Mouse (Mus musculus) erythroblast, embryonic 14.5 days (primary cell): ENCODE measurements around the gene Adrb1. TPM values are rescaled to one million over a fixed set of nuclear protein-coding genes. Genes with fewer than 3 reads are reported as not detected.
"Not testable (repeated sequence)": the region's sequence is repeated elsewhere in the genome, so short reads cannot be mapped to it uniquely, and the experiment has no call there.

Experiments used
- H3K27me3 ChIP-seq: 2 replicates; pipeline ENCODE4 v1.6.1; 2012; ENCODE audit warnings: inconsistent platforms; ENCODE audit not compliant: control insufficient read depth
- H3K36me3 ChIP-seq: 2 replicates; pipeline ENCODE4 v1.6.1; 2012; ENCODE audit warnings: mild to moderate bottlenecking, inconsistent platforms; ENCODE audit not compliant: control insufficient read depth
- H3K4me1 ChIP-seq: 2 replicates; pipeline ENCODE4 v1.6.1; 2012; ENCODE audit warnings: inconsistent platforms; ENCODE audit not compliant: control insufficient read depth
- H3K4me3 ChIP-seq: replicated peaks from 2 replicates; pipeline ENCODE3; 2012; ENCODE audit warnings: moderate library complexity, mild to moderate bottlenecking, inconsistent platforms
- H3K9me3 ChIP-seq: 2 replicates; pipeline ENCODE4 v1.6.1; 2012; ENCODE audit warnings: low read length, inconsistent platforms, mixed read lengths; ENCODE audit not compliant: control insufficient read depth
- GATA1 ChIP-seq: IDR thresholded peaks from 2 replicates; pipeline ENCODE4 v1.6.1; 2012; ENCODE audit warnings: low read length, inconsistent platforms, mixed read lengths
- TAL1 ChIP-seq: IDR thresholded peaks from 3 replicates; pipeline ENCODE4 v1.6.1; 2012; ENCODE audit warnings: low read length, inconsistent platforms, mixed read lengths
- polyA plus RNA-seq: library from polyadenylated mRNA; stranded (reverse); fragments of >175 nt; gene quantifications from 2 replicates; pipeline ENCODE4 v1.2.3, GENCODE M21; 2012

The Adrb1 gene
- polyA plus RNA-seq, 1 experiment: 0.06 TPM

DNA sequence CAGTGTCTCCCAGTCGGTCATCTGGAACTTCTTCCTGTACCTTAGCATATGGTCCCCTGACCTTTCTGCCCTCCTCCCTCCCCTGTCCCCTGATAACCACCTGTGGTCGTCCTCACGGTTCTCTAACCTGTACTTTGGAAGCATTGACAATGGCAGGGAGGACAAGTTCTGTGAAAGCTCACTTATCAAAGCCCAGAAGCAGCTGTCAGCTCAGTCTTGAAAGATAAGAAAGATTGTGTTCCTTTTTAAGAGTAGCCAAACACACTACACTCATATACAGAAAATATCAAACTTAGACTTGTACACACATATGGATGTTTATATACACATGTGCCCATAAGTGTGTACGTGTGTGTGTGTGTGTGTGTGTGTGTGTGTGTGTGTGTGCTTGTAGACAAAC lies 13.7 kb downstream of the Adrb1 start:
- TF ChIP-seq GATA1: no peak
- TF ChIP-seq TAL1: no peak
- H3K27me3 ChIP-seq: peaks cover 3% of the 10 kb centered on the region; the same call in 1 of the 2 replicates
- no peaks in the 10 kb centered on the region for H3K9me3 ChIP-seq
- H3K36me3 ChIP-seq: no peaks in the 10 kb centered on the region
- no peak overlapping the region for H3K4me3 ChIP-seq
- H3K4me1 ChIP-seq: no peaks in the 10 kb centered on the region

DNA sequence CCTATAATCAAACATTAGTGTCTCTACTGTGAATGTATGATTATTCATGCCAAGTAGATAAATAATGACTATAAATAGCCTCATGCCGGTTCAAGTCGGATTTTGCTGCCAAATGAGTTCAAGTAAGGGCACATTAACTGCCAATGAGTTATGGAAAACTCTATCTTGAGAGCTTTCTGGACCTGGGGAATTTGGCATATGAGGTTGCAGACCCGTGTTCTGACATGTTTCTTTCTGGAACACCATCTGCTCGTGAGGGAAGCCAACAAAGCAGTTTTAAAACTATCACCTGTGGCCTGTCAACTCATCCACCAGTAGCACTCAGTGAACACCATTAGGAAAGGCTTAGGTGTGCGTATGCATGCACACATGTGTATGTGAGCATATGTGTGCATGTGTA lies 14.3 kb downstream of the Adrb1 start:
- Histone ChIP-seq H3K4me1 (no peaks in the 10 kb centered on the region), H3K9me3 (no peaks in the 10 kb centered on the region), H3K36me3 (no peaks in the 10 kb centered on the region), H3K27me3 (peaks cover 3% of the 10 kb centered on the region; the same call in 1 of the 2 replicates), H3K4me3 (no peak overlapping the region)
- no peak for TF ChIP-seq GATA1
- no peak for TF ChIP-seq TAL1

DNA sequence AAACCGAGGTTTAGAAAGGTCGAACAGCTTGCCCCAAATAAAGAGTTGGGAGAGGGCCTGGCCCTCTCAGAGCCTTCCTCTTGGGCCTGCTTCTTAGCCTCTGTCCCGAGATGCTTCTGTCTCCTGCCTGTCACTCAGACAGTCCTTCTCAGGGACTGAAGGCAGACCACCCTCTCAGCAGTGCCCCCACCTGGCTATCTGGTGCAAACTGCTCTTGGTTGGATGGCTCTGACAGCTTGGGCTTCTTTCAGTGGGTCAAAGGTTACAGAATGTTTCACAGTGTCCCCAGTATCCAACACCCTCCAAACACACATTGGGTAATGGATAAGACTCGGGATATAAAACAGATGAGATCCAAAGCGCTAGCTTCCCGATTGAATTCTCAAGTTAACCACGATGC lies 23.1 kb downstream of the Adrb1 start:
- Histone ChIP-seq H3K4me1 (no peaks in the 10 kb centered on the region), H3K36me3 (no peaks in the 10 kb centered on the region), H3K4me3 (no peak overlapping the region), H3K27me3 (no peaks in the 10 kb centered on the region), H3K9me3 (no peaks in the 10 kb centered on the region)
- no peak for TF ChIP-seq TAL1
- no peak for TF ChIP-seq GATA1

DNA sequence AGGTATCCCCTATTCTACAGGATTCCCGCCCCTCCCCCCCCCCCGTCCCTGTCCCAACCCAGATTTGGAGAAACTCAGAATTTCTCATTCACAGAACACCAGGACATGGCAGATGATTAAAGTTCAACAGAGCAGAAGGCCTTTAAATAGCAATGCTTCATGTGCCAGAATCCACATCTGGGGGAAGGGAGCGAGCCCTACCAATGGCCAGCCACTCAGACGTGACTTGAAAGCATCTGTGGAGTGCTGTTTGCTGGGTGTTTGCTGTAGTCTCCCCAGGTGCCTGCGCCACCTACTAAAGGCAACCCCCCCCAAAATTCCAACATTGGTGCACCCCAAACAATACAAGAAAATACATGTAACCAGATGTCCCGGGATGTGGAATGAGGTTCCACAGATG lies 23.5 kb downstream of the Adrb1 start:
- H3K9me3 ChIP-seq: no peaks in the 10 kb centered on the region
- no peaks in the 10 kb centered on the region for H3K36me3 ChIP-seq
- H3K27me3 ChIP-seq: no peaks in the 10 kb centered on the region
- no peak for TF ChIP-seq GATA1
- TF ChIP-seq TAL1: no peak
- H3K4me1 ChIP-seq: no peaks in the 10 kb centered on the region
- no peak overlapping the region for H3K4me3 ChIP-seq

DNA sequence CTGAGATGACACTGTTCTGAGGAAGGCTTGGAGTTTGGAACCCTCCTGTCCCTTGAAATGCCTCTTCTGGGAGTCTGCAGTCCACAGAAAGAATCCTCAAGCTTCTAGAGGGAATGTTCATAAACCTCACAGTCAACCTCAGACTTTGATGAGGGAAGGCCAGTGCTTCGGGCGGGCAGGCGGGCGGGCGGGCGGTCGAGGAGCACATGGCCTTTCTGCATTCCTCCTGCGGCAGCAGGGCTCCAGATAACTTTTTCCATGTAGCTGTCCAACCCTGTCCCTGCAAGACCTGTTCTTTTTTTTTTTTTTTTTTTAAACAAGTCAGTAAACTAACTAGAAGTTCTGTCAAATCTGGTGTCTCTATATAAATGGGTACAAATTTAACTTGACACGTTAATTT lies 24.6 kb downstream of the Adrb1 start:
- Histone ChIP-seq H3K4me1 (no peaks in the 10 kb centered on the region), H3K4me3 (no peak overlapping the region), H3K36me3 (no peaks in the 10 kb centered on the region), H3K9me3 (no peaks in the 10 kb centered on the region), H3K27me3 (no peaks in the 10 kb centered on the region)
- no peak for TF ChIP-seq TAL1
- TF ChIP-seq GATA1: no peak

DNA sequence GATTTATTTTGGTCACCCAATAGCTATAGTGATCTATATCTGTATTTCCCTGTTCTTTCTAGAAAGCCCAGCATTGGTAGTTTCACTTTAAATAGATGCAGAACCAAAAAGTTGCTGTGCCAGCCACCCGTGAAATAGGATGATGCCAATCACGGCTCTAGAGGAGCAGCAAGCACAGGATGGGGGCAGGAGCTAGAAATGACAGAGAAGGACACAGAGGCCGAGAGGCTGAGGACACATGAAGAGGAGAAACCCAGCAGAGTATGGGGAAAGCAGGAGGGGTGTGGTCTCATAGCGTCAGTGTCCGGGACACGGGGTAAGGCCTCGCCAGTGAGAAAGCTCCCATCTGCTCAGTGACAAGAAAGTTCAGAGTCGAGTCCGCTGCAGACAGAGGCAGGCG lies 25.9 kb downstream of the Adrb1 start:
- Histone ChIP-seq H3K4me1 (no peaks in the 10 kb centered on the region), H3K4me3 (no peak overlapping the region), H3K36me3 (no peaks in the 10 kb centered on the region), H3K27me3 (no peaks in the 10 kb centered on the region), H3K9me3 (no peaks in the 10 kb centered on the region)
- TF ChIP-seq TAL1: no peak
- TF ChIP-seq GATA1: no peak

DNA sequence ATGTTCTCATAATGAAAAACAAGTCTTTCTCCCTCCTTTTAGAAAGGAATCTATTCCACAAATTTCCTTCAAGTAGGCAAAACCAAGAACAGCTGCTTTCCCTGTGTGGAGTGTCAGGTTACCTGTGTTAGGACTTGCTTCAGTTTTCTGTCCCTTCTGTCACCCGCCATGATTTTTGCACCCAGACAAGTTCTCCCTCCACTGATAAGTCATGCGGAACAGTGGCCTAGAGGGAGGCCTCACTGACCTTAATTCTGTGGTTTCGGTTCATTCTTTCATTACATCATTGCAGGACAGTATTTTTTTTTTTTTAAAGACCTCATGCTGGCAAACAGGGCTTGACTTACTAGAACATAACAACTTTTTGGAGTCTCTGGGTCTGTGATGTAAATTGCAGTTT lies 27.3 kb downstream of the Adrb1 start:
- Histone ChIP-seq H3K4me1 (no peaks in the 10 kb centered on the region), H3K9me3 (no peaks in the 10 kb centered on the region), H3K4me3 (no peak overlapping the region), H3K36me3 (no peaks in the 10 kb centered on the region), H3K27me3 (no peaks in the 10 kb centered on the region)
- TF ChIP-seq TAL1 (no peak), GATA1 (no peak)

DNA sequence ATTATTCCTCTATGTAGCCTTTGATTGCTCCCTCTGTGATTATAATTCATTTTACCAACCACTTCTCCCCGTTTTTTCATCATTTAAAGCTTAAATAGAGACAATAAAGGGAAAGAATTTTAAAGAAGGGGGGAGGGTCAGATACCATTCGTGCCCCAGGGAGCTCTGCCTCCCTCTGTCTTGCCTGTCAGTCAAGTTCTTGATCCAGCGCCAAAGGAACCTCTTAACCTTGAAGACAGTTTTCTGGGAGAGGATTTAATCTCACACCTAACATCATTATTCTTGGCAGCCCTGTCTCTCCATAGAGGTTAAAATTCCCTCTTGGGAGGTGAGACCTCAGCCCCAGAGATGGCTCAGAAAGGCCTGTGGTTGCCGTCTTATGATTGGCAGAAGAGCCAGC lies 28.7 kb downstream of the Adrb1 start:
- Histone ChIP-seq H3K9me3 (no peaks in the 10 kb centered on the region), H3K36me3 (no peaks in the 10 kb centered on the region), H3K4me3 (no peak overlapping the region), H3K27me3 (no peaks in the 10 kb centered on the region), H3K4me1 (no peaks in the 10 kb centered on the region)
- TF ChIP-seq TAL1 (no peak), GATA1 (no peak)

DNA sequence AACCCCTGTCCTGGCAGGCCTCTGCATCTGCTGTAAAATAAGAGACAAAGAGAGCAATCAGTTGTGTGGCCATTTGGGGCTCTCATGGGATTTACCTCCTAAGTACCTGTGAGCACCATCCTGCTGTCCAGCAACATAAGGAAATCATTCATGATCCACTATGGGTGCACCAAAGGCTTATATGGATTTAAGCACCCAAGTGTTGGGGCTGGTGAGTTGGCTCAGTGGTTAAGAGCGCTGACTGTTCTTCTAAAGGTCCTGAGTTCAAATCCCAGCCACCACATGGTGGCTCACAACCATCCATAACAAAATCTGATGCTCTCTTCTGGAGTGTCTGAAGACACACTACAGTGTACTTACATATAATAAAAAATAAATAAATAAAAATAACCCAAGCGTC lies 32.5 kb downstream of the Adrb1 start:
- not testable (repeated sequence) for H3K9me3 ChIP-seq, H3K27me3 ChIP-seq, H3K4me3 ChIP-seq, H3K4me1 ChIP-seq, H3K36me3 ChIP-seq

DNA sequence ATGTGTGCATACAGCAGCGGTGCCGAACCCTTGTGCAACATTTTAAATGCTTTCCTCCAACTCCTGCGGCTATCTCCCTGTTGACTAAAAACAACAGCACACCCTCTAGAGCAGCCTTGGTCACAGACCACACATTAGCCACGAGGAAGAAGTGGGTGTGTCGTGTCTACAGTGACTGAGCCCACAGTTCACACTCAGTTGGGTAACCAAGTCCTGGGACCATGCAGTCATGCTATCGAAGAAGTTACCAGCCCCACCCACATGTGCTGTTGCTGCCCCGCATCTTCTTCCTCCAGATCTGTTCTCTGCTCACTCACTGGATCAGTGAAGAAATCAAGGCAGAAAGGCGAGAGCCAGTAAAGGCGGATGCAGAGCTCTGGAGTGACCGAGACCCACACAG lies 34.4 kb downstream of the Adrb1 start:
- Histone ChIP-seq H3K36me3 (no peaks in the 10 kb centered on the region), H3K4me3 (no peak overlapping the region), H3K9me3 (no peaks in the 10 kb centered on the region), H3K27me3 (no peaks in the 10 kb centered on the region), H3K4me1 (no peaks in the 10 kb centered on the region)
- TF ChIP-seq TAL1 (no peak), GATA1 (no peak)

DNA sequence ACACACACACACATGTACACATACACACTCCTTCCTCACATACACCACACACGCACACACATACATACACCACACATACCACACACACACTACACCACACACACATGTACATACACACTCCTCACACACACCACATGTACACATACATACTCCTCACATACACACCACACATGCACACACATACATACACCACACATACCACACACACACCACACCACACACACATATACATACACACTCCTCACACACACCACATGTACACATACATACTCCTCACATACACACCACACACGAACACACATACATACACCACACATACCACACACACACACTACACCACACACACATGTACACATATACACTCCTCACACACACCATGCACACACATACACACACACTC lies 36.3 kb downstream of the Adrb1 start:
- no peak overlapping the region for H3K4me3 ChIP-seq
- H3K4me1 ChIP-seq: no peaks in the 10 kb centered on the region
- TF ChIP-seq GATA1 (no peak), TAL1 (no peak)
- H3K9me3 ChIP-seq: no peaks in the 10 kb centered on the region
- H3K27me3 ChIP-seq: no peaks in the 10 kb centered on the region
- H3K36me3 ChIP-seq: no peaks in the 10 kb centered on the region
